Mouse (Mus musculus) MEL-GATA-1-ER (cell line): Measurements from ENCODE around the gene Itga11.
A peak's percentile ranks its signal among the peaks of the same experiment; 100 is the strongest.
"Not testable (repeated sequence)": the region's sequence is repeated elsewhere in the genome, so short reads cannot be mapped to it uniquely, and the experiment has no call there.

Experiments used
- DNase-seq: peaks from one replicate; pipeline ENCODE4 v3.0.0-alpha.2; 2012; ENCODE audit warnings: low read depth; ENCODE audit errors: extremely low read depth

The Itga11 gene

DNA sequence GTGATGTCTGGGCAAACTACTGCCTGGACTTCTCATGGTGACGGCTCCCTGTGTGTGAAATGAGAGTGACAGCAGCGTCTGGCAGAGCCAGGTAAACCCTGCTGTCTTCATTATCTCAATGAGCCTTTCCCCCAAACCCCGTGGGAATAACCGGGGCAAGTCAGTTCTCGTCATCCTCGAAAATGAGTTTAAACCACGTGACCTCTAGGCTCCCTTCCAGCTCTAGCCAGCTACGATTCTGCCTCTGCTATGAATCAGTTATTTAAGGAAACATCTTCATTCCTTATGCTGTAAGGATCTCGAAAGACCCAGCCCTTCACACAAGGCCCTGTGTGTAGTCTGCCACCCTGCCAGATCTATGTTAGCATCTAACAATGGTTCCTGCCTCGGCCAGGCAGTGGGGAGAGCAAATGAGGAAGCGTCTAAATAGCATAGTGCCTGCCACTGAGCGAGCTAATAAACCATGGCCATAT lies 139.5 kb downstream of the Itga11 start:
- no peak for DNase-seq

DNA sequence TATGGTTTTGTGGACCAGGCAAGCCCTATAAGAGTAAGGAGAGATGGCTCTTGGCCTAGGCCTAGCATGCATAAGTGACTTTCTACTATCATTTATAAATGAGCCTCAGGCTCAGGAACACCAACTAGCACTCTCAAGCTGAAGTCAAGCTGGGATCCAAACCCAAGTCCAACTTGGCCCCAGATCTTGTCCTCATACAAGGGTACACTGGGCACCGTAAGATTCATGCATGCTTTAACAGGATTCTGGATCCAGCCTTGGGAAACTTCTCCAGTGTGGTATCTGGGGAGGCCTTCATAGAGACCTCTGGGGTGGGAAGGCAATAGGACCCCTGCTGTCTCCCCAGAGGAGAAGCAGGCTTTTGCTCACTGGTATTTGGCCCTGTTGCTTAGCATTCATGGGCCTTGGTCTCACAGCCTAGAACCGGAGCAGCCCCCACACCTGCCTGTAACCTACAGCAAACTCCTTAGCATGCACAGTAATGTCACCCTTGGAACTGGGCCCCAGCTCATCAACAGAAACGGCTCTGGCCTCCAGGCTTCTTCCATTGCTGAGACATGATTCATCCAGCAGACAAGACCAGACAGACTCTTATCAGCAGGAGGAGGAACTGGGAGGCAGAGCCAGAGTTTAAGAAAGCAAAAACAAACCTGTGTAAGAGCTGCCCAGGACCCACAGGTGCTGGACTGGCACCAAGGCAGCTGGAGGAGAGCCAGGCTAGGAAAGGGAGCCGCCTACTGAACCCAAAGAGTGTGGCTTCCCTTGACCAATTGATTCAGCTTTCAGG lies 140.4 kb downstream of the Itga11 start:
- no peak for DNase-seq

DNA sequence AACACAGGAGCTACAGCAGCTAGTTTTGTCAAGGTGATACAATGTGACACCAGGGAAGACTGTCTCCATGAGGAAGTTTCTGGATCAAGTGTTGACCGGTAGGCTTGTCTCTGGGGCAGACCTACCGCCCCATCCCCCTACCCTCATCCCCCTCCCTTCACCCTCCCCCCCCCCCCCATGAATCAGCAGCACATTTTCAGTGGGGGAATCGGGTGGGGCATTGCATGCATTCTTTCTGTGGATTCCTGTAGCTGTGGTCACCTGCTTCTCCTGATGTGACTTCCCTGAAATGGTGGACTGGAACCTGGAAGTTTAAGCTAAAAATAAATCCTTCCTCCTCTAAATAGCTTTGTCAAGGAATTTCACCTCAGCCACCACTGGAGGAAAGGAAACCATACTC lies 141.9 kb downstream of the Itga11 start:
- DNase-seq: no peak

DNA sequence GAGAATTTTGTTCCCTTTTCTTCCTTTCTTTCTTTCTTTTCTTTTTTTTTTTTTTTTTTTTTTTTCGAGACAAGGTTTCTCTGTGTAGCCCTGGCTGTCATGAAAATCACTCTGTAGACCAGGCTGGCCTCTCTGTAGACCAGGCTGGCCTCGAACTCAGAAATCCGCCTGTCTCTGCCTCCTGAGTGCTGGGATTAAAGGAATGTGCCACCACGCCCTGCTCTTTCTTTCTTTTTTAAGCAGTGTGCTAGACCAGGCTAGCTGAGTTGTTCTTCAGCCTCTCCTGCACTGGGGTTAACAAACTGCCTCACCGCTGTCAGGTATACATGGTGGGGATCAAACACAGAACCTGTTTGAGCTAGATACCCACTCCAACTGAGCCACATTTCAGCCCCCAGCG lies 142.3 kb downstream of the Itga11 start:
- DNase-seq: not testable (repeated sequence)

DNA sequence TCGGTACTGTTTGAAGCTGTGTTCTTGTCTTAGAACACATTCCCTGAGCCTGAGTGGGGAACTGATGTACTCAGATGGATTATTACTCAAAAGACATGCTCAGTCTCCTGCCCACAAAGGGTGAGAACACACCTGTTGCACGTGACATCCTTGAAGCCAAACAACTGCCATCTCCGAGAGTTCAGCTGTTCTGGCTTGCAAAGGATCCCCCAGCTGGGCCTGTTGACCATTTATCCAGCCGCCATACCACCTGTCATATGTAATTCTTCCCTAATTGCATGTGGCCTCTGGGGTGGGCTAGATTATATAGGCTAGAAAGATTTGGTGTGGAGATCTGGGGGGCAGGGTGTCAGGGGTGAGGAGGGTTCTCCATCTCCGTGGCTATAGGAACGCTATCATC lies 143.2 kb downstream of the Itga11 start:
- DNase-seq: no peak

DNA sequence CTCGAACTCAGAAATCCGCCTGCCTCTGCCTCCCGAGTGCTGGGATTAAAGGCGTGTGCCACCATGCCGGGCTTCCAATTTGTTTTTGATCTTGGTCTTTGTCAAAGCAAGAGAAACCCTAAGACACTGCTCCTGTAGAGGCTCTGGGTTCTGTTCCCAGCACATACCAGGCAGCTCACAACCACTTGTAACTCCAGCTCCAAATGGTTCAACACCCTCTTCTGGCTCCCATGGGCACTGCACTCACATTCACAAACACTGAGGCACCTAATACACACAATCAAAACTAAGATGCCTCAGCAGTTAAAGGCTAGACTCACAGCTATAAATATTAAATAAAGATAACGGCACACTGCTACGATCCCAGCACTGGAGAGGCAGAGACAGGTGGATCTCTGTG lies 144.2 kb downstream of the Itga11 start:
- no peak for DNase-seq

DNA sequence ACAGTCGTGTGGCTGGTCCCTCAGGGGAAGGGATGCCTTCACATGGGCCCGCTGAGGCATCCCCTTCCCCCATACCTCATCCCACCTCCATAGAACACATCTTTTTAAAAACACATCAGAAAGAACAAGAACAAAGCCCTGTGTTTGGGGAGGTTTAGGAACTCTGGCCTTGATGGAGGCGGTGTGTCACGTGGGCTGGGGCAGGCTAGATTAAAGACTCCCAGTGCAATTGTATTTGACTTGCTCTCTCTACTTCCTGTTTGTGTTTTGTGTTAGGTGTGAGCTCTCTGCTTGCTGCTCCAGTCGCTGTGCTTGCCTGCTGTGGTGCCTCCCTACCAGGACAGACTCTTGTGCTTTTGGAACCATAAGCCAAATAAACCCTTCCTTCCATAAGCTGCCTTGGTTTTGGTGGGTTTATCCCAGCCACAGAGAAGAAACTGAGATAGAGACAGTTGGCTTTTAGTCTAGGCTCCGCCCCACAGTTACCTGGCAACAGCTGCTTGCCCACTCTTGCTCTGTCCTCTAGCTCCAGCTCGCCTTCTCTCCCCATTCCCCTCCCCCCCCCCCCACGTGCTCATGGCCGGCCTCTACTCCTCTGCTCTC lies 148.3 kb downstream of the Itga11 start:
- DNase-seq: peak; percentile 73

DNA sequence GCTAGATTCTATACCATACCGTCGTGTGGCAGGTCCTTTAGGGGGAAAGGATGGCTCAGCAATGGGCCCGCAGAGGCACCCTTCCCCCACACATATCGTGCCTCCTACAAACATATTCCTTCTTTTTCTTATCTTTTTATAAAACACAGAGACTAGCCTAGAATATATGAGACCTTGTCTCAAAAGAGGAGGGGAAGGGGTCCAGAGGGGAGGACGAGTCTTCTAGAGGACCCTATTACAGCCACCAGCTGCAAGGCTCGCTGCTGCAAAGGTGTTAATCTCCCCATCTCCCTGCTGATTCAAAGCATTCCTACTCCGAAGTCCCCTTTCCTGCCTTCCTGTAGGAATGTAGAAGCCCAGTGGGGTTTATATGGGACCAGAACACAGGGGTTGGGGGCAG lies 148.8 kb downstream of the Itga11 start:
- DNase-seq: no peak

DNA sequence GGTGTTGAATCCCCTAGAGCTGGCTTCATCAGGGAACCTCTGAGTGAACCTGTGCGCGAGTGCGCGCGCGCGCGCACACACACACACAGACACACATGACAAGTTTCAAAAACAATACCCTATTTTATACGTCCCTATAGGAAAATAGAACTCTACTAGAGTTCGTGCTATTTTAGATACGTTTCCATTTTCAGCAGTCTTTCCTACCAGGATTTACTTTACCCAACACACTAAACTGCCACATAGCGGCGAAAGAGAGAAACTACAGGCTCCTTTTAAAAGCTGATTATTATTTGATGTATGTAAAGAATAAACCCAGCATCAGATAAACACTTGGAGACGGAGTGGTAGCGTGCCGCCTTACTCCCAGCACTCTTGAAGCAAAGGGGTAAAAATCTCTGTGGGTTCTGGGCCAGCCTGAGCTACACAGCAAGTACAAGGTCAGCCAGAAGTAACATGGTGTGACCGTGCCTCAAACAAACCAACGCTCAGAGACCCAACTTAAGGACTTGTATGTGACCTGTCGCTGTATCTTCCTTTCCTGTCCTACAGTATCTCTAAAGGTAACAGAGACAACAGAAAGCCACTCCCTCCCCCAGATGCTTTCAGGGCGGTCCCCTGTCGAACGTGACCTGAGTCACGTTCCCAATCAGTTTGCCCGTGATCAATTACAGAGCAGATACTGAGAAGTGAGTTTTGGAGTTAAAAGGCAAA lies 150.5 kb downstream of the Itga11 start:
- DNase-seq: peak; percentile 79

DNA sequence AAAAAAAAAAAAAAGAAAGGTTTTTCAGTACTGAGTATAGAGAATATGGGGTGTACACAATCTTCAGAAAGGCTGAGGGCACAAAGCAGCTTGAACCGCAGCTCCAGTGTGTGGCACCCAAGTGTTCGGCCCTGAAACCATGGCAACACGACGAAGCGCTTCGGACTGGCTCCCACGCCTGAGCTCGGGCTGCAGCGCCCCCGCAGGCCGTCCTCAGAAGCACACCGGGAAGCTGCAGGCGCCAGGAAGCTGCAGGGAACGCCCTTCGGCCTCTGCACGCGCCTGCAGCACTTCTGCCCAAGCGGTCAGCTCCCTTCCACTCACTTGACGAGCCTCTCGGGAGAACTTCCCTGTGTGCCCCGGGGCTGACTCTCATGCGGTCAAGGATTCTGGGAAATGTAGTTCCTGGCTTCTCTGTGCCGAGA lies 151.0 kb downstream of the Itga11 start:
- peak; percentile 90 for DNase-seq

DNA sequence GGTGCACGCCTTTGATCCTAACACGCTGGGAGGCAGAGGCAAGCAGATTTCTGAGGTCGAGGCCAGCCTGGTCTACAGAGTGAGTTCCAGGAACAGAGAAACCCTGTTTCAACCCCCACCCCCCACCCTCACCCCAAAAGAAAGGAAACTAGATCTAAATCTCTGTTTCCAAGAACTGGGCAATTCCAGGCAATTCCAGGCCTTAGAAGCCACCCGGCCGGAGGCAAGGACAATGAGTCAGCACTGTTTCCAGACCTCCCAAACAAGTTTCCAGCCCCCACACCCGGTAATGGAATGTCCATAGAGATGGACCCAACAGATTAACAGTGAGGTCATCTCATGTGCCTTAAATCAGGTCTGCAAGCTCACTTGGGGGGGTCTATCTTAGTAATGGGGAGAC lies 152.3 kb downstream of the Itga11 start:
- DNase-seq: no peak
